Mouse (Mus musculus) MEL (cell line): ENCODE data around the gene Cpsf2. TPM values are rescaled to one million over a fixed set of nuclear protein-coding genes. Genes with fewer than 3 reads are reported as not detected.

Experiments used
- DNase-seq: peaks from one replicate; pipeline ENCODE4 v3.0.0; 2011; ENCODE audit warnings: low read depth, low spot score
- H3K27ac ChIP-seq: 2 replicates; pipeline ENCODE4 v1.5.1; 2012; ENCODE audit warnings: low read depth, mild to moderate bottlenecking, control low read depth, low read length, moderate library complexity; ENCODE audit not compliant: control insufficient read depth
- H3K27me3 ChIP-seq, 2 experiments: fragments of 150-350 bp in 1 of 2; sonication (generic) in 1 of 2; 2 replicates each; pipeline ENCODE4 v1.6.1; 2012; ENCODE audit warnings: low read length in 2 of 2, mild to moderate bottlenecking in 2 of 2, improper control_type of control experiment in 1 of 2, moderate library complexity in 1 of 2; ENCODE audit not compliant: insufficient read depth in 2 of 2, control insufficient read depth in 1 of 2
- H3K36me3 ChIP-seq, 2 experiments: 2 replicates each; pipeline ENCODE4 v1.6.1; 2012 to 2014; ENCODE audit warnings: low read length in 2 of 2, improper control_type of control experiment in 1 of 2, inconsistent platforms in 1 of 2, mild to moderate bottlenecking in 1 of 2; ENCODE audit not compliant: insufficient read depth in 2 of 2, control insufficient read depth in 1 of 2
- H3K4me1 ChIP-seq, 2 experiments: fragments of 150-350 bp in 1 of 2; sonication (generic) in 1 of 2; 2 replicates each; pipeline ENCODE4 v1.6.1; 2012; ENCODE audit warnings: low read length in 2 of 2, improper control_type of control experiment in 1 of 2, mild to moderate bottlenecking in 1 of 2; ENCODE audit not compliant: insufficient read depth in 2 of 2, control insufficient read depth in 1 of 2
- H3K4me3 ChIP-seq, 2 experiments: fragments of 150-350 bp in 1 of 2; sonication (generic) in 1 of 2; 2 replicates each; pipeline ENCODE4 v1.5.1; 2012; ENCODE audit warnings: low read depth in 2 of 2, low read length in 2 of 2, mild to moderate bottlenecking in 2 of 2, moderate library complexity in 2 of 2, control low read depth in 1 of 2, improper control_type of control experiment in 1 of 2; ENCODE audit not compliant: control insufficient read depth in 1 of 2, insufficient read depth in 1 of 2
- H3K79me2 ChIP-seq: 2 replicates; pipeline ENCODE4 v1.6.1; 2012; ENCODE audit warnings: mild to moderate bottlenecking, low read length, moderate library complexity; ENCODE audit not compliant: control insufficient read depth, poor library complexity, insufficient read depth
- H3K9ac ChIP-seq: 2 replicates; pipeline ENCODE4 v1.6.1; 2012; ENCODE audit warnings: low read depth, mild to moderate bottlenecking, control low read depth, low read length, moderate library complexity; ENCODE audit not compliant: control insufficient read depth, poor library complexity, severe bottlenecking
- H3K9me3 ChIP-seq: fragments of 150-350 bp; sonication (generic); replicated peaks from 2 replicates; pipeline ENCODE4 v1.6.1; 2012; ENCODE audit warnings: mild to moderate bottlenecking, low read length, improper control_type of control experiment, moderate library complexity; ENCODE audit not compliant: insufficient read depth
- BHLHE40 ChIP-seq: IDR thresholded peaks from 2 replicates; pipeline ENCODE4 v1.6.1; 2012; ENCODE audit warnings: low read depth, mild to moderate bottlenecking, inconsistent platforms, low read length, improper control_type of control experiment, borderline replicate concordance
- CHD2 ChIP-seq: IDR thresholded peaks from 2 replicates; pipeline ENCODE4 v1.6.1; 2011; ENCODE audit warnings: low read length, improper control_type of control experiment
- CTCF ChIP-seq, 3 experiments: IDR thresholded peaks in 2 of 3; conservative IDR thresholded peaks in 1 of 3; 2 replicates each; pipeline ENCODE4 v1.5.1; 2011 to 2012; ENCODE audit warnings: low read length in 3 of 3, low read depth in 2 of 3, mild to moderate bottlenecking in 2 of 3, improper control_type of control experiment in 1 of 3, inconsistent platforms in 1 of 3, mixed read lengths in 1 of 3, moderate library complexity in 1 of 3; ENCODE audit not compliant: control insufficient read depth in 1 of 3, insufficient read depth in 1 of 3, poor library complexity in 1 of 3, severe bottlenecking in 1 of 3
- E2F4 ChIP-seq: IDR thresholded peaks from 2 replicates; pipeline ENCODE4 v1.6.1; 2011; ENCODE audit warnings: low read depth, low read length, improper control_type of control experiment, borderline replicate concordance
- EP300 ChIP-seq, 2 experiments: IDR thresholded peaks; 2 replicates each; pipeline ENCODE4 v1.6.1; 2011; ENCODE audit warnings: improper control_type of control experiment in 2 of 2, low read length in 2 of 2, low read depth in 1 of 2, mild to moderate bottlenecking in 1 of 2
- ETS1 ChIP-seq: IDR thresholded peaks from 2 replicates; pipeline ENCODE4 v1.6.1; 2012; ENCODE audit warnings: low read depth, mild to moderate bottlenecking, inconsistent platforms, low read length, improper control_type of control experiment, moderate library complexity
- GABPA ChIP-seq: IDR thresholded peaks from 2 replicates; pipeline ENCODE4 v1.6.1; 2012; ENCODE audit warnings: low read depth, mild to moderate bottlenecking, inconsistent platforms, low read length, improper control_type of control experiment, moderate library complexity
- GATA1 ChIP-seq: IDR thresholded peaks from 2 replicates; pipeline ENCODE4 v1.6.1; 2011; ENCODE audit warnings: low read depth, low read length, improper control_type of control experiment
- HCFC1 ChIP-seq: IDR thresholded peaks from 2 replicates; pipeline ENCODE4 v1.6.1; 2012; ENCODE audit warnings: low read depth, mild to moderate bottlenecking, inconsistent platforms, low read length, improper control_type of control experiment, moderate library complexity
- KAT2A ChIP-seq: conservative IDR thresholded peaks from 2 replicates; pipeline ENCODE4 v1.6.1; 2012; ENCODE audit warnings: low read depth, low read length, improper control_type of control experiment, inconsistent platforms
- MAFK ChIP-seq: IDR thresholded peaks from 2 replicates; pipeline ENCODE4 v1.6.1; 2011; ENCODE audit warnings: low read depth, mild to moderate bottlenecking, low read length, improper control_type of control experiment, borderline replicate concordance
- MEF2A ChIP-seq: IDR thresholded peaks from 2 replicates; pipeline ENCODE4 v1.6.1; 2014; ENCODE audit warnings: low read depth, mild to moderate bottlenecking, inconsistent platforms, low read length, improper control_type of control experiment; ENCODE audit not compliant: poor library complexity, insufficient replicate concordance, severe bottlenecking; ENCODE audit errors: extremely low read depth
- POLR2A ChIP-seq, 2 experiments: IDR thresholded peaks; 2 replicates each; pipeline ENCODE4 v1.6.1; 2011 to 2012; ENCODE audit warnings: low read length in 2 of 2, mild to moderate bottlenecking in 2 of 2, control low read depth in 1 of 2, improper control_type of control experiment in 1 of 2, low read depth in 1 of 2, moderate library complexity in 1 of 2; ENCODE audit not compliant: control insufficient read depth in 1 of 2, insufficient read depth in 1 of 2, poor library complexity in 1 of 2
- POLR2AphosphoS2 ChIP-seq: IDR thresholded peaks from 2 replicates; pipeline ENCODE4 v1.6.1; 2011; ENCODE audit warnings: low read length, improper control_type of control experiment
- POLR2AphosphoS5 ChIP-seq: IDR thresholded peaks from 2 replicates; pipeline ENCODE4 v1.6.1; 2012; ENCODE audit warnings: low read depth, borderline replicate concordance, mild to moderate bottlenecking, inconsistent platforms, low read length, moderate library complexity, mixed read lengths
- RAD21 ChIP-seq: IDR thresholded peaks from 2 replicates; pipeline ENCODE4 v1.6.1; 2011; ENCODE audit warnings: mild to moderate bottlenecking, low read depth, low read length, improper control_type of control experiment
- RCOR1 ChIP-seq: IDR thresholded peaks from 2 replicates; pipeline ENCODE4 v1.6.1; 2012; ENCODE audit warnings: low read depth, mild to moderate bottlenecking, inconsistent platforms, low read length, improper control_type of control experiment
- SMC3 ChIP-seq: IDR thresholded peaks from 2 replicates; pipeline ENCODE4 v1.6.1; 2011; ENCODE audit warnings: low read depth, low read length, improper control_type of control experiment
- UBTF ChIP-seq: IDR thresholded peaks from 2 replicates; pipeline ENCODE4 v1.6.1; 2012; ENCODE audit warnings: low read depth, mild to moderate bottlenecking, inconsistent platforms, low read length, improper control_type of control experiment, moderate library complexity, borderline replicate concordance; ENCODE audit not compliant: insufficient read depth
- USF1 ChIP-seq: IDR thresholded peaks from 2 replicates; pipeline ENCODE4 v1.6.1; 2014; ENCODE audit warnings: low read depth, mild to moderate bottlenecking, inconsistent platforms, low read length, improper control_type of control experiment, moderate library complexity
- ZC3H11A ChIP-seq: IDR thresholded peaks from 2 replicates; pipeline ENCODE4 v1.6.1; 2012; ENCODE audit warnings: low read depth, mild to moderate bottlenecking, inconsistent platforms, low read length, improper control_type of control experiment
- ZKSCAN1 ChIP-seq: IDR thresholded peaks from 2 replicates; pipeline ENCODE4 v1.6.1; 2012; ENCODE audit warnings: low read depth, mild to moderate bottlenecking, inconsistent platforms, low read length, improper control_type of control experiment, moderate library complexity
- ZMIZ1 ChIP-seq: IDR thresholded peaks from 2 replicates; pipeline ENCODE4 v1.6.1; 2012; ENCODE audit warnings: low read depth, mild to moderate bottlenecking, inconsistent platforms, low read length, improper control_type of control experiment, moderate library complexity
- polyA plus RNA-seq, 2 experiments: library from polyadenylated mRNA; stranded (reverse) in 1 of 2; unstranded in 1 of 2; fragments of >175 nt in 1 of 2; fragments of >200 nt in 1 of 2; gene quantifications; 2 replicates each; pipeline versions ENCODE4 v1.2.1 to v1.2.4; 2012; ENCODE audit warnings: low replicate concordance in 2 of 2, low read depth in 1 of 2; ENCODE audit not compliant: insufficient read length in 2 of 2, insufficient read depth in 1 of 2, missing spikeins in 1 of 2
- total RNA-seq: library from RNA; depleted of rRNA; stranded (reverse); fragments of 300-350 nt; gene quantifications from 2 replicates; pipeline ENCODE4 v1.2.3, GENCODE M21; 2012

Cpsf2 gene
- total and polyA plus RNA-seq, 3 experiments, result 52.1 to 109 (median 56.9) TPM

DNA sequence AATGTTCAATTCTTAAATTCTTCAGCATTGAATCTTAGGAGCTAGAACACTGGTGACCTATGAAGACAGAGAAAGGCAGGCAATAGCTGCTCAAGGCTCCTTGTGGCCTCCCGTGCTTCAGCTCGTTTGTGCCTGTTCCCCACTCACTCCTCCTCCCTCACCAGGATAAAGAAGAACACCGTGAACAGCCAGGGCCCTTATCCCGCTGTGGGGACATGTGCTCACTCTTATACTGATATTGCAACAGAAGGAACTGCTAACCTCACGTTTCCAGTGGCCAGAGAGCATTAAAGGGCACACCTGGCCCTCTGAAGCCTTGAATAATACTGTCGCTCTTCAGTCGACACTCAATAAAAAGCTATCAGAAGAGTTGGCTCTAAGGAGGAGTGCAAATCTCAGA is 53.4 kb downstream of the Cpsf2 start:
- TF ChIP-seq POLR2AphosphoS5 (no peak), ZC3H11A (no peak), ETS1 (no peak)
- Histone ChIP-seq H3K4me1 (no peaks in the 10 kb centered on the region), H3K4me3 (no peak overlapping the region), H3K9ac (no peak overlapping the region), H3K9me3 (no peaks in the 10 kb centered on the region), H3K27ac (no peak overlapping the region), H3K79me2 (no peaks in the 10 kb centered on the region), H3K36me3 (no peaks in the 10 kb centered on the region; a peak in 1 of 4 replicates), H3K27me3 (peaks cover 5 to 9% of the 10 kb centered on the region in 2 experiments; a peak in 2 of 4 replicates)
- no peak for DNase-seq

DNA sequence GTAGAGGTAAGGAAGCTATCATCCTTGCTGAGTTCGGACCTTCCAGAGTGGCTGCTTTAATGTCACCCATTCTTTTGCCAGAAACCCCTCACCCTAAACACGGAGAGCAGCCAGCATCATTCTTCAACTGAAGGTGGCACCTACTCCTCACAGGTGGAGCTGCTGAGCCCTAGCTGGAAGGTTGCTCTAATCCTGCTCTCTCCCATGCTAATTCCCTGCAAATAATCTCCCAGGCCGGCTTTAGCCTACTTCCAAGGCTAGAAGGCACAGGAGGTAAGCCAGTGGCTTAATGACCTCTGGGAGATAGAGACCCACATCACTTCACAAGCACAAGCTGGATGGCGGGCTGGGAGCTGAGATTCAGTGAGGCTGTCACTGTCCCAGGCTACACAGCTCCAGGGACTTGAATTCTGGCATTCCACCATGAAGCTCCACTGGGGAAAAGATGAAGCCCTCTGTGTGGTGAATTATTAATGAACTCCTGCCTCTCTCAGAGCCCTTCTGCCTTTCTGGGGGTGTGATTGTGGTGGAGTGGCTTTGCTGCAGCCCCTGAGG is 54.2 kb downstream of the Cpsf2 start:
- no peak overlapping the region for H3K9ac ChIP-seq
- no peak overlapping the region for H3K4me3 ChIP-seq
- TF ChIP-seq CHD2 (no peak), KAT2A (no peak), MAFK (no peak), GATA1 (no peak), UBTF (no peak), GABPA (no peak), CTCF (IDR thresholded peaks at IDR 0.05 in 2 of 3, conservative IDR thresholded peaks at IDR 0.05 in 1 of 3; ENCODE audit: control insufficient read depth in 1 of 3, insufficient read depth in 1 of 3, low read depth in 2 of 3, low read length in 3 of 3, poor library complexity in 1 of 3, severe bottlenecking in 1 of 3) (no peak)
- DNase-seq, result no peak
- no peaks in the 10 kb centered on the region for H3K4me1 ChIP-seq
- H3K27me3 ChIP-seq, result peaks cover 5 to 9% of the 10 kb centered on the region in 2 experiments; a peak in 2 of 4 replicates
- H3K36me3 ChIP-seq, result no peaks in the 10 kb centered on the region; a peak in 1 of 4 replicates
- H3K27ac ChIP-seq, result no peak overlapping the region
- H3K79me2 ChIP-seq, result no peaks in the 10 kb centered on the region
- H3K9me3 ChIP-seq, result no peaks in the 10 kb centered on the region

DNA sequence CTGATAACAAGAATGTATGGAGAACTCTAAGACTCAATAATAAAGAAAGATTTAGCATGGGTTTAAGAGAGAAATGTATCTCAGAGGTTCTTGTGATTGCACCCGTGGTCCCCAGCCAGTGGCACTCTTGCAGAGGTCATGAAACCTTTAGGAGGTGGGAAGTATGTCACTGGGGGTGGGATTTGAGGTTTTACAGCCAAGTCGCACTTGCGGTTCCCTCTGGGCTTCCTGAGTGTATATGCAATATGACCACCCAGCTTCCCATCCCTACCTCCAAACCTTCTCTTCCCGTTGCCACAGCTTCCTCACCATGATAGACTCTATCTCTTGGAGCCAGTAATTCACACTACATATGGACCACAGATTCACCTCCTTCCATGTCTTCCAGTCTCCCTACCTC is 59.1 kb downstream of the Cpsf2 start:
- DNase-seq, result no peak
- H3K4me3 ChIP-seq, result no peak overlapping the region
- no peaks in the 10 kb centered on the region; a peak in 1 of 4 replicates for H3K36me3 ChIP-seq
- no peaks in the 10 kb centered on the region for H3K9me3 ChIP-seq
- H3K27ac ChIP-seq, result no peak overlapping the region
- no peak for TF ChIP-seq CTCF (IDR thresholded peaks at IDR 0.05 in 2 of 3, conservative IDR thresholded peaks at IDR 0.05 in 1 of 3; ENCODE audit: control insufficient read depth in 1 of 3, insufficient read depth in 1 of 3, low read depth in 2 of 3, low read length in 3 of 3, poor library complexity in 1 of 3, severe bottlenecking in 1 of 3)
- no peak for TF ChIP-seq ZKSCAN1
- no peak for TF ChIP-seq E2F4
- no peak for TF ChIP-seq MEF2A
- no peak for TF ChIP-seq RCOR1
- no peak for TF ChIP-seq SMC3
- no peak for TF ChIP-seq POLR2A (IDR thresholded peaks at IDR 0.05; ENCODE audit: control insufficient read depth in 1 of 2, insufficient read depth in 1 of 2, low read depth in 1 of 2, low read length in 2 of 2, poor library complexity in 1 of 2)
- TF ChIP-seq MAFK, result no peak
- TF ChIP-seq ZMIZ1, result no peak
- TF ChIP-seq RAD21, result no peak
- TF ChIP-seq USF1, result no peak
- TF ChIP-seq GABPA, result no peak
- TF ChIP-seq BHLHE40, result no peak
- no peak for TF ChIP-seq EP300 (IDR thresholded peaks at IDR 0.05; ENCODE audit: low read depth in 1 of 2, low read length in 2 of 2)
- TF ChIP-seq POLR2AphosphoS5, result no peak
- no peak for TF ChIP-seq HCFC1
- TF ChIP-seq POLR2AphosphoS2, result no peak
- TF ChIP-seq KAT2A, result no peak
- TF ChIP-seq ZC3H11A, result no peak
- no peak overlapping the region for H3K9ac ChIP-seq
- H3K79me2 ChIP-seq, result no peaks in the 10 kb centered on the region
- peaks cover 4% of the 10 kb centered on the region in 2 experiments; a peak in 2 of 4 replicates for H3K27me3 ChIP-seq
- H3K4me1 ChIP-seq, result no peaks in the 10 kb centered on the region
